Mouse (Mus musculus): ENCODE data around the gene Cul7.
A peak's percentile ranks its signal among the peaks of the same experiment; 100 is the strongest.

Gene Cul7

GRCm38 (mm10) chr17:46704887-46705835 lies 55.0 kb downstream of the Cul7 start, which contains the start of gene Ppp2r5d:
Gene Ppp2r5d (minus strand): TSS chr17:46705111.
- peak; percentile 92 to 95 for DNase-seq (ENCODE audit: low spot score in 2 of 2)

DNA sequence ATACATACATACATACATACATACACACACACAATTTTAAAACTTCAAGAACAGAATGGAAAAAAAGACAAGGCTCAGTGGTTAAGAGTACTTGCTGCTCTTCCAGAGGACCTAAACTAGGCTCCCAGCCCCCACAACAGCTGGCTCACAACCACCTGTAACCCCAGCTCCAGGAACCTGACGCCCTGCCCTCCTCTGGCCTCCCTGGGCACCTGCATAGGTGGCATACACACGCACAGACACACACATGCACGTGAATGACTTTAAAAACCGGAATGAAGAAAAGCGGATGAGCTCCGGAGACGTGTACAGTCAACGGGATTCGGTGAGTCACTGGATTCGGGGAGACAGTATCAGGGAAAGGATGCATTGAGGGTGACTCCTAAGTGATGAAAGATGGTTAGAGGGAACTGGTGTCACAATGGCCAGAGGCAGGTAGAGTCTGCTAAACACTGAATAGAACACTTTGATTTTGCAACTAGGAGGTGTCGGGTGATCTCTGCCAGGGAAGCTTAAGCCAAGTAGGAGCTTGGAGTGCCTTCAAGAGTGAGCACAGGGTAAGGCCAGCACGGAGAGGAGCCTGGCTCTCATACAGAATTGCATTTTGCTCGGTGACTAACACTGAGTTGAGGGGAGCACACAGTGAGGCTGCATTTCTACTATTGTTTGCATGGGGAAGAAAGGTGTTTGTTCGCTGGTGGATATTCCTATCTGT lies 56.4 kb downstream of the Cul7 start:
- DNase-seq (ENCODE audit: low spot score in 2 of 2) = no peak

DNA sequence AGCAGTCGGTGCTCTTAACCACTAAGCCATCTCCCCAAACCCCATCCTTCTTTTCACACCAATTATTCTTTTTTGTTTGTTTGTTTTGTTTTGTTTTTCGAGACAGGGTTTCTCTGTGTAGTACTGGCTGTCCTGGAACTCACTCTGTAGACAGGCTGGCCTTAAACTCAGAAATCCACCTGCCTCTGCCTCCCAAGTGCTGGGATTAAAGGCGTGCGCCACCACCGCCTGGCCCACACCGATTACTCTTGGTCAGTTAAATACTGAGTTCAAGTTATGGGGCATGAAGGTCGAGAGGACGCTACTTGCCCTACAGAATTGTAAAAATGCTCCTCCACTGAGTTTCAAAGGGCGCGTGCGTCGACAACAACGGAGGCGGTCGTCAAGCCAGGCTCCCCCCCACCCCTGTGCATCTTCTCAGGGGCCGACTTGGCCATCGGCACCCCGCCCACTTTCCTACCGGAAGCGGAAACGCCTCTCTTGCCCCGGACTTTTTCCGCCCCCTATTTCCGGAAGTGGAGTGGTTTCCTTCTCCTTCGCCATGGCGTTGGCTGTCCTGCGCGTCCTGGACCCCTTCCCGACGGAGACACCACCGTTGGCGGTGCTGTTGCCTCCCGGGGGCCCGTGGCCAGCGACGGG lies 60.9 kb downstream of the Cul7 start, which contains the start of gene Pex6:
Pex6 (plus strand) TSS at position 505 of the 639 bp plus-strand sequence.
- DNase-seq (ENCODE audit: low spot score in 2 of 2) = peak; percentile 76 to 81

DNA sequence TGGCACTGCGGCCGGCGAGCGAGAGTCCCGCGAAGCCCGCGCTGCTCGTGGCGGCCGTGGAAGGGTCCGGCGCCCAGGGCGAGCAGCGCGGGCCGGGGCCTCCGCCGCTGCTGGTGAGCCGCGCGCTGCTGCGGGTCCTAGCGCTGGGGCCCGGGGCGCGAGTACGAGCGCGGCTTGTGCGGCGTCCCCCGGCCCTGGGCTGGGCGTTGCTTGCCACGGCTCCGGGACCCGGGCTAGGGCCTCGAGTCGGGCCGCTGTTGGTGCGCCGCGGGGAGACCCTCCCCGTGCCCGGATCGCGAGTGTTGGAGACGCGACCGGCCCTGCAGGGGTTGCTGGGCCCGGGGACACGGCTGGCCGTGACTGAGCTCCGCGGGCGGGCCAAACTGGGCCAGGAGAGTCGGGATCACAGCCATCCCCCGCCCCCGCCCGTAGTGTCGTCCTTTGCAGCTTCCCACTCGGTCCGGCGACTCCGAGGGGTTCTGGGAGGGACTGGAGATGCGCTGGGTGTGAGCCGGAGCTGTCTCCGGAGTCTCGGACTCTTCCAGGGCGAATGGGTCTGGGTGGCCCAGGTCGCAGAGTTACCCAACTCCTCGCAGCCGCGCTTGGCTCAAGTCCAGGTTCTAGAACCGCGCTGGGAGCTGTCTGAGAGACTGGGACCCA lies 61.6 kb downstream of the Cul7 start:
- peak in 1 of 2 experiments; percentile 33 for DNase-seq (ENCODE audit: low spot score in 2 of 2)

GRCm38 (mm10) chr17:46712442-46712841 lies 62.3 kb downstream of the Cul7 start:
- DNase-seq (ENCODE audit: low spot score in 2 of 2) = no peak

DNA sequence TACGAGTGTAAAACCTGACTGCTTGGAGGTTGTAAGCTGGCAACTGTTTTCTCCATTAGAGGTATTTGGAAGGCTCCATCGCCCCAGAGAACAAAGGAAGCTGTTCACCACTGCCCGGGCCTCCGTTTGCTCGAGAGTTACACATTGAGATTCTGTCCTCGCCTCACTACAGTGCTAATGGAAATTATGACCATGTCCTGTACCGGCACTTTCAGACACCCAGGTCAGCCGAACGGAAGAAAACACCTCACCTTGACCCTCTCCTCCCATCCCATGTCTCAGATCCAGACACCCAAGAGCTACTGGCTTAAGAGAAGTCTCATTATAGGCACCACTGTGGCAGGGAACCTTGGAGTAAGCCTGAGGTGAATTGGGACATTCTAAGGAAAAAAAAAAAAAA lies 63.7 kb downstream of the Cul7 start:
- no peak for DNase-seq (ENCODE audit: low spot score in 2 of 2)
